Mouse (Mus musculus) hindbrain, embryonic 15.5 days (tissue): ENCODE results near the gene Hes6. TPM values are rescaled to one million over a fixed set of nuclear protein-coding genes. Genes with fewer than 3 reads are reported as not detected.

Experiments
- ATAC-seq: fragments of 200-750 bp; cut with Nextera tagmentation; 2 replicates; pipeline ENCODE4 v1.8.0; 2017; ENCODE audit warnings: low read depth, moderate number of reproducible peaks, moderate TSS enrichment; ENCODE audit not compliant: low FRiP score
- H3K27ac ChIP-seq: fragments of 300-500 bp; sonication (generic); replicated peaks from 2 replicates; pipeline ENCODE4 v1.5.1; 2015; ENCODE audit warnings: mild to moderate bottlenecking, inconsistent platforms
- H3K27me3 ChIP-seq: fragments of 300-500 bp; sonication (generic); 2 replicates; pipeline ENCODE4 v1.6.1; 2015; ENCODE audit warnings: control low read depth, inconsistent platforms
- H3K36me3 ChIP-seq: fragments of 300-500 bp; sonication (generic); 2 replicates; pipeline ENCODE4 v1.6.1; 2015; ENCODE audit warnings: control low read depth, inconsistent platforms
- H3K4me1 ChIP-seq: fragments of 300-500 bp; sonication (generic); replicated peaks from 2 replicates; pipeline ENCODE4 v1.6.1; 2015; ENCODE audit warnings: control low read depth, inconsistent platforms
- H3K4me2 ChIP-seq: fragments of 300-500 bp; sonication (generic); 2 replicates; pipeline ENCODE4 v1.6.1; 2015; ENCODE audit warnings: moderate library complexity, mild to moderate bottlenecking, inconsistent platforms
- H3K4me3 ChIP-seq: fragments of 300-500 bp; sonication (generic); 2 replicates; pipeline ENCODE4 v1.5.1; 2015; ENCODE audit warnings: mild to moderate bottlenecking, inconsistent platforms
- H3K9ac ChIP-seq: fragments of 300-500 bp; sonication (generic); 2 replicates; pipeline ENCODE4 v1.6.1; 2015; ENCODE audit warnings: inconsistent platforms
- H3K9me3 ChIP-seq: fragments of 300-500 bp; sonication (generic); 2 replicates; pipeline ENCODE4 v1.6.1; 2016; ENCODE audit warnings: control low read depth, inconsistent platforms
- WGBS: fragments of 180-500 bp; shearing (Covaris S2); methylation state at CpG from one replicate; pipeline ENCODE4 v1.1.7; 2015; 5-methylcytosine and 5-hydroxymethylcytosine counted together
- polyA plus RNA-seq: library from polyadenylated mRNA; unstranded; fragments of >200 nt; fragmentation: Nextera tagmentation; extraction: Ambion mirVana; gene quantifications from 2 replicates; pipeline ENCODE4 v1.2.1, GENCODE M21; 2015

Gene Hes6
- polyA plus RNA-seq, 1 experiment from 2014 or later = 172 TPM

GRCm38 (mm10) chr1:91437083-91437400, 23.2 kb upstream of the Hes6 start:
- no peaks in the 10 kb centered on the region for H3K9me3 ChIP-seq
- H3K27ac ChIP-seq = no peak overlapping the region
- H3K36me3 ChIP-seq = peaks cover 21% of the 10 kb centered on the region; the same call in 1 of the 2 replicates
- peaks cover 17% of the 10 kb centered on the region for H3K4me1 ChIP-seq
- H3K27me3 ChIP-seq = no peaks in the 10 kb centered on the region
- H3K4me3 ChIP-seq = no peak overlapping the region
- 92% methylated on average over 3 of the region's 3 CpGs for WGBS
- H3K9ac ChIP-seq = no peak overlapping the region
- no peak overlapping the region for H3K4me2 ChIP-seq
- ATAC-seq = no peak

- peaks cover 17% of the 10 kb centered on the region for H3K4me1 ChIP-seq
- ATAC-seq = no peak
- H3K4me2 ChIP-seq = no peak overlapping the region
- no peak overlapping the region for H3K9ac ChIP-seq
- no peaks in the 10 kb centered on the region for H3K9me3 ChIP-seq
- H3K36me3 ChIP-seq = peaks cover 26% of the 10 kb centered on the region; the same call in 1 of the 2 replicates
- no peaks in the 10 kb centered on the region for H3K27me3 ChIP-seq
- WGBS = 61% methylated on average over 6 of the region's 6 CpGs
- no peak overlapping the region for H3K4me3 ChIP-seq
- no peak overlapping the region; the same call in 1 of the 2 replicates for H3K27ac ChIP-seq
These were observed 22.7 kb upstream of the Hes6 start for GRCm38 (mm10) chr1:91436380-91437082.

DNA sequence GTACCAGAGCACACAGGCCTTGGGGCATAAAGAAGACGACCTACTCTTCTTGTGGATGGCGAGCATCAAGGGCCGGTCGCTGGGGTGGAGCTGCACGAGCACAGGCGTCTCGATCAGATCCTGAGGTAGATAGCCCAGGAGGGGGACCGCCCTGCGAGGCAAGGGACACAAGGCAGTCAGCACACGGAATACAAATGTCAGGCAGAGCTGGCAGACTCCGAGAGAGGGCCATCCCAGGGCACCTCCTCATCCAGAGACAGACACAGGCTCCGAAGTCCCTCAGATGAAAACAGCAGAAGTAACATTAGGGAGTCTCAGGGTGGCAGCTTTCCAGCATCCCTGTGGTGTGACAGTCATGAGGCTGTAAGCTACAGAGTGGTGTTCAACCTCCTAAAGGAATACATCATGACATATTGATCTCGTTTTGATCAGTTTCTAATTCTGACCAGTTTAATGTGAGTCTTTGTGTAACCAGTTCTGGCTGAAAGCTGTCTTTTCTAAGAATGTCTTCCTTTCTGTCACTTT, 21.8 kb upstream of the Hes6 start:
- no peak overlapping the region for H3K4me3 ChIP-seq
- no peaks in the 10 kb centered on the region for H3K27me3 ChIP-seq
- H3K27ac ChIP-seq = no peak overlapping the region; the same call in 1 of the 2 replicates
- H3K9ac ChIP-seq = no peak overlapping the region
- ATAC-seq = no peak
- H3K4me1 ChIP-seq = peaks cover 17% of the 10 kb centered on the region
- peaks cover 28% of the 10 kb centered on the region; the same call in 1 of the 2 replicates for H3K36me3 ChIP-seq
- 78% methylated on average over 13 of the region's 13 CpGs for WGBS
- no peaks in the 10 kb centered on the region for H3K9me3 ChIP-seq
- no peak overlapping the region for H3K4me2 ChIP-seq

DNA sequence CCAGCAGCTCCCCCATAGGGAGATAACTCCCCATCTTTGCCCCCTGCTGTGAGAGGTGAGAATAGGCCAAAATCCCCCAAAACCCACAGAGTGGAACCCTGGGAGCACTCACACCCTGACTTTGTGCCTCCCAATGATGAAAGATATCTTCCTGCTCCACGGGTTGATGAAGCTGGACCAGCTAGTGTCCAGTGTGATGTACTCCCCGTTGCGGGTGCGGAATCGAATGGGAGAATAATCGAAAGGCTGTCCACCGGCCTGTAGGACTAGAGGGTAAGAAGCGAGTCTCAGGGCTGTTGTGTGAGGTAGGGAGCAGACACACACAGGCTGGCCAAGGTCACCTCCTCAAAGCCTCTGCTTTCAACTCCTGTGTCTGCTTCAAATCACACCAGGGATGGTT, 21.1 kb upstream of the Hes6 start:
- Histone ChIP-seq H3K27ac (no peak overlapping the region), H3K27me3 (no peaks in the 10 kb centered on the region), H3K4me2 (no peak overlapping the region), H3K4me3 (no peak overlapping the region), H3K9me3 (no peaks in the 10 kb centered on the region), H3K4me1 (peaks cover 17% of the 10 kb centered on the region), H3K36me3 (peaks cover 28% of the 10 kb centered on the region), H3K9ac (no peak overlapping the region)
- 94% methylated on average over 8 of the region's 8 CpGs for WGBS
- no peak for ATAC-seq

- H3K4me3 ChIP-seq = no peak overlapping the region
- peaks cover 5% of the 10 kb centered on the region for H3K4me1 ChIP-seq
These were observed 16.9 kb upstream of the Hes6 start for GRCm38 (mm10) chr1:91430761-91431160.

GRCm38 (mm10) chr1:91429212-91429611, 15.4 kb upstream of the Hes6 start:
- no peak for ATAC-seq
- no peaks in the 10 kb centered on the region for H3K27me3 ChIP-seq
- no peak overlapping the region for H3K27ac ChIP-seq
- no peaks in the 10 kb centered on the region for H3K9me3 ChIP-seq
- no peak overlapping the region for H3K4me3 ChIP-seq
- H3K9ac ChIP-seq = no peak overlapping the region
- no peaks in the 10 kb centered on the region for H3K4me1 ChIP-seq
- no peak overlapping the region for H3K4me2 ChIP-seq
- 96% methylated on average over 10 of the region's 10 CpGs for WGBS
- peaks cover 16% of the 10 kb centered on the region; the same call in 1 of the 2 replicates for H3K36me3 ChIP-seq

More at GRCm38 (mm10) chr1:91430761-91431160, 16.9 kb upstream of the Hes6 start:
- H3K27ac ChIP-seq = no peak overlapping the region
- no peak for ATAC-seq
- no peaks in the 10 kb centered on the region for H3K9me3 ChIP-seq
- H3K4me2 ChIP-seq = no peak overlapping the region
- no peaks in the 10 kb centered on the region for H3K27me3 ChIP-seq
- peaks cover 20% of the 10 kb centered on the region for H3K36me3 ChIP-seq
- H3K9ac ChIP-seq = no peak overlapping the region
- WGBS = 91% methylated on average over 7 of the region's 7 CpGs

GRCm38 (mm10) chr1:91428614-91429013, 14.8 kb upstream of the Hes6 start:
- Histone ChIP-seq H3K9ac (no peak overlapping the region), H3K4me1 (no peaks in the 10 kb centered on the region), H3K27ac (no peak overlapping the region), H3K27me3 (no peaks in the 10 kb centered on the region), H3K4me3 (no peak overlapping the region), H3K4me2 (no peak overlapping the region), H3K9me3 (no peaks in the 10 kb centered on the region), H3K36me3 (peaks cover 16% of the 10 kb centered on the region; the same call in 1 of the 2 replicates)
- peak; percentile 65; the same call in 1 of the 2 replicates for ATAC-seq
- WGBS = 44% methylated on average over 4 of the region's 4 CpGs

DNA sequence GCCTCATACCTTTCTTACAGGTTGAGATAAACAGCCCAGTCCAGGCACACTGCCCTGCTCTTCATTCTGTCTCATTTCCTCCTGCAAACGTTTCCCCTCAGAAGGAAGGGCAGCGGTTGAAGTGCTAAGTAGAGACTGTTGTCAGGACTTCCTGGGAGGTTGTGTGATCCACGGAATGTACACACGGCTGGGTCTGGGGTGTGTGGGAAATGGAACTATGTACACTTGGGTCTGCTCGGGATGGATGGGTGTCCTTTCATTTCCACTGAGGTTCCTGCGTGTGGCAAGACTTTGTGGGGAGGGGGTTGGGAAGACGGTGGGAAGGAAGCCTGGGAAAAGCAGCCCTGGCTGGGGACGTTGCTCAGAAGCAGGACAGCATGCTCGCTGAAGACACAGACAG, 12.6 kb upstream of the Hes6 start:
- no peak overlapping the region for H3K4me3 ChIP-seq
- WGBS = 89% methylated on average over 9 of the region's 9 CpGs
- peaks cover 9% of the 10 kb centered on the region; the same call in 1 of the 2 replicates for H3K36me3 ChIP-seq
- no peak overlapping the region for H3K27ac ChIP-seq
- no peak overlapping the region for H3K4me2 ChIP-seq
- H3K27me3 ChIP-seq = no peaks in the 10 kb centered on the region
- no peaks in the 10 kb centered on the region for H3K4me1 ChIP-seq
- H3K9ac ChIP-seq = no peak overlapping the region
- no peak for ATAC-seq
- no peaks in the 10 kb centered on the region for H3K9me3 ChIP-seq

- no peak overlapping the region for H3K4me3 ChIP-seq
- ATAC-seq = no peak
- no peak overlapping the region for H3K9ac ChIP-seq
- no peaks in the 10 kb centered on the region for H3K27me3 ChIP-seq
- H3K4me1 ChIP-seq = no peaks in the 10 kb centered on the region
- 88% methylated on average over 8 of the region's 8 CpGs for WGBS
- H3K27ac ChIP-seq = no peak overlapping the region
- no peaks in the 10 kb centered on the region for H3K9me3 ChIP-seq
- H3K36me3 ChIP-seq = 0 out of 2 replicates have a peak, but pooled peaks cover 13% of the 10 kb centered on the region
- H3K4me2 ChIP-seq = no peak overlapping the region
These were observed 6.8 kb upstream of the Hes6 start for GRCm38 (mm10) chr1:91420601-91421065.

GRCm38 (mm10) chr1:91419862-91420600, 6.2 kb upstream of the Hes6 start:
- H3K4me3 ChIP-seq = no peak overlapping the region
- H3K36me3 ChIP-seq = 0 out of 2 replicates have a peak, but pooled peaks cover 13% of the 10 kb centered on the region
- H3K9me3 ChIP-seq = no peaks in the 10 kb centered on the region
- no peak for ATAC-seq
- 59% methylated on average over 10 of the region's 10 CpGs for WGBS
- H3K9ac ChIP-seq = no peak overlapping the region
- H3K27me3 ChIP-seq = no peaks in the 10 kb centered on the region
- no peak overlapping the region for H3K4me2 ChIP-seq
- no peak overlapping the region for H3K27ac ChIP-seq
- peaks cover 5% of the 10 kb centered on the region for H3K4me1 ChIP-seq

GRCm38 (mm10) chr1:91417991-91418390, 4.2 kb upstream of the Hes6 start:
- Histone ChIP-seq H3K9ac (no peak overlapping the region), H3K27me3 (no peaks in the 10 kb centered on the region), H3K9me3 (no peaks in the 10 kb centered on the region), H3K4me2 (no peak overlapping the region), H3K4me1 (peaks cover 22% of the 10 kb centered on the region), H3K36me3 (0 out of 2 replicates have a peak, but pooled peaks cover 13% of the 10 kb centered on the region), H3K4me3 (no peak overlapping the region), H3K27ac (no peak overlapping the region)
- ATAC-seq = no peak
- 79% methylated on average over 1 of the region's 1 CpGs for WGBS

DNA sequence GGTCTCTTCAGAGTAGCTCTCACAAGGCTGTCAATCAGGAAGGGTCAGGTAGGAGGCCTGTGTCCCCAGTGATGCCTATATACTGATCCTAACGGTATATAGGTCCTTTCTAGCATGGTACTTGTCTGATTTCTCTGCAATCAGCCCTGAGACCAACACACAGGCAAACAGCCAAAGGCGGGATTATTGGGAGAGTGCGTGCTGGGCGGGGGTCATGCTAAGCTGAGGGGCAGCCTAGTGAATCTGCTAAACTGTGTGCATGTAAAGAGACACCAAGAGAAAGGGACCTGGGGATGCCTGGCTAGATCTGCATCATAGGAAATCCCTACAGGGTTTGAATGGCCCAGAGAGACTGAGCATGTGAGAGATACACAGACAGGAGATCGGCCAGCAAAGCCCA, 1.5 kb upstream of the Hes6 start:
- H3K9me3 ChIP-seq = no peaks in the 10 kb centered on the region
- H3K4me3 ChIP-seq = no peak overlapping the region
- no peak for ATAC-seq
- H3K36me3 ChIP-seq = 0 out of 2 replicates have a peak, but pooled peaks cover 13% of the 10 kb centered on the region
- no peak overlapping the region for H3K9ac ChIP-seq
- H3K27me3 ChIP-seq = no peaks in the 10 kb centered on the region
- peaks cover 35% of the 10 kb centered on the region for H3K4me1 ChIP-seq
- H3K27ac ChIP-seq = peak overlapping the region; percentile 91
- H3K4me2 ChIP-seq = no peak overlapping the region
- 52% methylated on average over 5 of the region's 5 CpGs for WGBS
